Mouse (Mus musculus) G1E (cell line): ENCODE measurements at regions not wholly inside any gene's neighbourhood (a gene's known extent, or its start where the extent isn't known, plus 50 kb on each side); places are given as distances from the start of the nearest gene placed in this dataset.

Source experiments
- CTCF ChIP-seq: IDR thresholded peaks from 2 replicates; pipeline ENCODE4 v1.5.1; 2012; ENCODE audit warnings: low read depth, low read length, inconsistent platforms, mixed read lengths
- GATA1 ChIP-seq: IDR thresholded peaks from 2 replicates; pipeline ENCODE4 v1.6.1; 2012; ENCODE audit warnings: borderline replicate concordance, low read length, inconsistent platforms, mixed read lengths
- GATA2 ChIP-seq: IDR thresholded peaks from 2 replicates; pipeline ENCODE4 v1.6.1; 2012; ENCODE audit warnings: low read depth, low read length, inconsistent platforms, borderline replicate concordance
- POLR2AphosphoS5 ChIP-seq: IDR thresholded peaks from 2 replicates; pipeline ENCODE4 v1.6.1; 2012; ENCODE audit warnings: low read depth, low read length, inconsistent platforms; ENCODE audit not compliant: insufficient replicate concordance
- TAL1 ChIP-seq: conservative IDR thresholded peaks from 2 replicates; pipeline ENCODE4 v1.6.1; 2012; ENCODE audit warnings: low read depth, low read length, inconsistent platforms, mixed read lengths

DNA sequence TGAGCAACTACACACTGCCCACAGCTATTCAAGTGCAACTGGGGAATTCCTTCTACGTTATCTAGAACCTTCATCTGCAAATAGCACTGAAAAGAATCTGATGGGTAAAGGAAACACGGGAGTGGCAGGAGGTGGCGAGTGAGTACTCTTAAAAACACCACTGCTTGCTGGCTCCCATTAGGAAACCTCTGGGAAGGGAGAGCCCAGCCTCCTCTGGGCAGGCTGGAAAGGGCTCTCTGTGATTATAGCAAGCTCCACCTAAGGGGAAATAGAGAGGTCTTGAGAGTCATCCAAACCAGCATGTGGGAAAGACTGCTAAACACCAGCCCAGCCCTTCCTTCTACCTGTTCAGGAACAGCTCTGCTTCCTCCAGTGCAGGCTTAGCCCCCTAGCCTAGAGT lies 189.0 kb upstream of the Zfp637 start:
- no peak for TF ChIP-seq CTCF
- no peak for TF ChIP-seq GATA1
- TF ChIP-seq POLR2AphosphoS5: no peak
- no peak for TF ChIP-seq TAL1
- no peak for TF ChIP-seq GATA2
